Mouse (Mus musculus) liver, embryonic 16.5 days (tissue): ENCODE measurements around the gene Gm11444. TPM values are rescaled to one million over a fixed set of nuclear protein-coding genes. Genes with fewer than 3 reads are reported as not detected.

ENCODE experiments used
- polyA plus RNA-seq: library from polyadenylated mRNA; unstranded; fragments of >200 nt; fragmentation: Nextera tagmentation; extraction: Ambion mirVana; gene quantifications from 2 replicates; pipeline ENCODE4 v1.2.1, GENCODE M21; 2015

Gm11444 gene
- polyA plus RNA-seq, 1 experiment from 2014 or later = not detected

Other genes starting within 250 kb of the Gm11444 start
- 0.18 and 0.26 TPM in 2 replicates for gene Tbx2, start 17.8 kb downstream of the Gm11444 start, polyA plus RNA-seq
- gene Tbx4, start 36.1 kb upstream of the Gm11444 start, polyA plus RNA-seq = not detected in 2 replicates